Mouse (Mus musculus) midbrain, embryonic 11.5 days (tissue): ENCODE data around the gene Tmed11. TPM values are rescaled to one million over a fixed set of nuclear protein-coding genes. Genes with fewer than 3 reads are reported as not detected.
"Not testable (repeated sequence)": the region's sequence is repeated elsewhere in the genome, so short reads cannot be mapped to it uniquely, and the experiment has no call there.

Experiments
- ATAC-seq: fragments of 200-750 bp; cut with Nextera tagmentation; 2 replicates; pipeline ENCODE4 v1.8.0; 2017; ENCODE audit warnings: moderate TSS enrichment, moderate library complexity; ENCODE audit not compliant: low FRiP score
- DNase-seq: peaks from one replicate; pipeline ENCODE4 v3.0.0; 2015; ENCODE audit warnings: low spot score; ENCODE audit errors: missing footprints
- H3K27ac ChIP-seq: fragments of 300-500 bp; sonication (generic); 2 replicates; pipeline ENCODE4 v1.5.1; 2014; ENCODE audit warnings: low read depth, low read length
- H3K27me3 ChIP-seq: fragments of 300-500 bp; sonication (generic); 2 replicates; pipeline ENCODE4 v1.6.1; 2014; ENCODE audit warnings: mild to moderate bottlenecking, low read length, moderate library complexity, mixed read lengths; ENCODE audit not compliant: control insufficient read depth, insufficient read depth
- H3K36me3 ChIP-seq: fragments of 300-500 bp; sonication (generic); 2 replicates; pipeline ENCODE4 v1.6.1; 2014; ENCODE audit warnings: mild to moderate bottlenecking, low read length, moderate library complexity, mixed read lengths; ENCODE audit not compliant: control insufficient read depth, insufficient read depth
- H3K4me1 ChIP-seq: fragments of 300-500 bp; sonication (generic); 2 replicates; pipeline ENCODE4 v1.6.1; 2014; ENCODE audit warnings: low read length; ENCODE audit not compliant: control insufficient read depth, insufficient read depth
- H3K4me2 ChIP-seq: fragments of 300-500 bp; sonication (generic); 2 replicates; pipeline ENCODE4 v1.6.1; 2014; ENCODE audit warnings: mild to moderate bottlenecking, moderate library complexity
- H3K4me3 ChIP-seq: fragments of 300-500 bp; sonication (generic); 2 replicates; pipeline ENCODE4 v1.5.1; 2014; ENCODE audit warnings: low read depth, low read length
- H3K9ac ChIP-seq: fragments of 300-500 bp; sonication (generic); 2 replicates; pipeline ENCODE4 v1.6.1; 2014; ENCODE audit warnings: low read length
- H3K9me3 ChIP-seq: fragments of 300-500 bp; sonication (generic); 2 replicates; pipeline ENCODE4 v1.6.1; 2016; ENCODE audit warnings: low read length; ENCODE audit not compliant: control insufficient read depth
- WGBS: fragments of 180-500 bp; shearing (Covaris S2); extraction: QIAGEN DNeasy Blood & Tissue Kit; methylation state at CpG from one replicate; pipeline ENCODE4 v1.1.7; 2014; 5-methylcytosine and 5-hydroxymethylcytosine counted together
- polyA plus RNA-seq: library from polyadenylated mRNA; unstranded; fragments of >200 nt; fragmentation: Nextera tagmentation; extraction: Ambion mirVana; gene quantifications from 2 replicates; pipeline ENCODE4 v1.2.1, GENCODE M21; 2014

Tmed11 gene
- polyA plus RNA-seq, result not detected in 2 replicates

- ATAC-seq, H3K4me3 ChIP-seq, H3K9me3 ChIP-seq, H3K27me3 ChIP-seq, DNase-seq, H3K27ac ChIP-seq, H3K36me3 ChIP-seq, H3K4me1 ChIP-seq, H3K4me2 ChIP-seq, H3K9ac ChIP-seq: not testable (repeated sequence)
- WGBS, result 71% methylated on average over 2 of the region's 2 CpGs
Observed at GRCm38 (mm10) chr5:108795263-108795662, at the start of gene Tmed11. Gene Tmed11 (minus strand): TSS chr5:108795363.

GRCm38 (mm10) chr5:108836156-108836555, 41.0 kb upstream of the Tmed11 start:
- 86% methylated on average over 1 of the region's 1 CpGs for WGBS
- Histone ChIP-seq H3K4me2 (no peak overlapping the region), H3K9ac (no peak overlapping the region), H3K4me1 (no peaks in the 10 kb centered on the region), H3K27me3 (no peaks in the 10 kb centered on the region), H3K27ac (no peak overlapping the region), H3K36me3 (no peaks in the 10 kb centered on the region), H3K4me3 (no peak overlapping the region), H3K9me3 (no peaks in the 10 kb centered on the region)
- DNase-seq (no peak), ATAC-seq (no peak)

- 80% methylated on average over 2 of the region's 2 CpGs for WGBS
- DNase-seq (no peak), ATAC-seq (no peak)
Observed at GRCm38 (mm10) chr5:108823276-108823675, 28.1 kb upstream of the Tmed11 start.

GRCm38 (mm10) chr5:108808750-108809149, 13.6 kb upstream of the Tmed11 start, which contains the start of gene Vmn2r8:
Gene Vmn2r8 (minus strand): TSS chr5:108808850.
- WGBS, result 76% methylated on average over 2 of the region's 2 CpGs
- H3K27me3 ChIP-seq, H3K4me2 ChIP-seq, H3K9me3 ChIP-seq, H3K27ac ChIP-seq, H3K9ac ChIP-seq, H3K36me3 ChIP-seq, H3K4me3 ChIP-seq, DNase-seq, ATAC-seq, H3K4me1 ChIP-seq: not testable (repeated sequence)

More at GRCm38 (mm10) chr5:108823276-108823675, 28.1 kb upstream of the Tmed11 start:
- Histone ChIP-seq H3K27me3 (no peaks in the 10 kb centered on the region), H3K4me3 (no peak overlapping the region), H3K36me3 (no peaks in the 10 kb centered on the region), H3K4me2 (no peak overlapping the region), H3K4me1 (no peaks in the 10 kb centered on the region), H3K9ac (no peak overlapping the region), H3K27ac (no peak overlapping the region), H3K9me3 (no peaks in the 10 kb centered on the region)

- no peak for DNase-seq
- no peaks in the 10 kb centered on the region for H3K4me1 ChIP-seq
- H3K9me3 ChIP-seq, result no peaks in the 10 kb centered on the region
- no peaks in the 10 kb centered on the region for H3K27me3 ChIP-seq
- H3K27ac ChIP-seq, result no peak overlapping the region
- no peak overlapping the region for H3K4me3 ChIP-seq
- no peak overlapping the region for H3K9ac ChIP-seq
- no peak for ATAC-seq
- no peaks in the 10 kb centered on the region for H3K36me3 ChIP-seq
- WGBS, result 50% methylated on average over 1 of the region's 1 CpGs
- no peak overlapping the region for H3K4me2 ChIP-seq
Observed at GRCm38 (mm10) chr5:108803646-108804045, 8.5 kb upstream of the Tmed11 start.

GRCm38 (mm10) chr5:108790385-108790784, 4.8 kb downstream of the Tmed11 start:
- not testable (repeated sequence) for H3K4me1 ChIP-seq, H3K27ac ChIP-seq, H3K27me3 ChIP-seq, H3K9me3 ChIP-seq, H3K9ac ChIP-seq, ATAC-seq, H3K36me3 ChIP-seq, H3K4me2 ChIP-seq, H3K4me3 ChIP-seq
- DNase-seq, result peak; percentile 88
- WGBS, result 38% methylated on average over 1 of the region's 1 CpGs

- Histone ChIP-seq H3K27me3 (no peaks in the 10 kb centered on the region), H3K27ac (no peak within 1 kb of the TSS), H3K9me3 (no peaks in the 10 kb centered on the region), H3K4me2 (no peak within 1 kb of the TSS), H3K4me3 (no peak within 1 kb of the TSS), H3K9ac (no peak within 1 kb of the TSS), H3K4me1 (no peaks in the 10 kb centered on the region), H3K36me3 (no peaks in the 10 kb centered on the region)
- ATAC-seq (no peak), DNase-seq (no peak)
- 80% methylated on average over 40 of the region's 40 CpGs for WGBS
Observed at GRCm38 (mm10) chr5:108774630-108775306, 20.4 kb downstream of the Tmed11 start, which contains the start of gene Rnf212. Gene Rnf212 (minus strand): TSS chr5:108774982.

GRCm38 (mm10) chr5:108760002-108760401, 35.2 kb downstream of the Tmed11 start:
- ATAC-seq (no peak), DNase-seq (no peak)
- Histone ChIP-seq H3K9me3 (no peaks in the 10 kb centered on the region), H3K27me3 (no peaks in the 10 kb centered on the region), H3K27ac (no peak overlapping the region), H3K4me1 (no peaks in the 10 kb centered on the region), H3K36me3 (no peaks in the 10 kb centered on the region), H3K9ac (no peak overlapping the region), H3K4me2 (no peak overlapping the region), H3K4me3 (no peak overlapping the region)
- 86% methylated on average over 2 of the region's 2 CpGs for whole genome bisulfite sequencing

- Histone ChIP-seq H3K9me3 (no peaks in the 10 kb centered on the region), H3K9ac (no peak overlapping the region), H3K36me3 (no peaks in the 10 kb centered on the region), H3K4me3 (no peak overlapping the region), H3K27ac (no peak overlapping the region), H3K4me2 (no peak overlapping the region), H3K4me1 (no peaks in the 10 kb centered on the region), H3K27me3 (no peaks in the 10 kb centered on the region)
- DNase-seq, result no peak
- no peak for ATAC-seq
- 61% methylated on average over 3 of the region's 3 CpGs for WGBS
Observed at GRCm38 (mm10) chr5:108758396-108758795, 36.8 kb downstream of the Tmed11 start.
